Mouse (Mus musculus): ENCODE measurements around the gene Cldn3.

Cldn3 gene

GRCm38 (mm10) chr5:134965852-134966821, 19.9 kb upstream of the Cldn3 start:
- DNase-seq: peak; percentile 54 to 68

GRCm38 (mm10) chr5:134967164-134967944, 18.7 kb upstream of the Cldn3 start:
- DNase-seq: no peak

- DNase-seq: no peak
Observed at GRCm38 (mm10) chr5:134970671-134971070, 15.3 kb upstream of the Cldn3 start.

- DNase-seq: no peak
Observed at GRCm38 (mm10) chr5:134973081-134973480, 12.9 kb upstream of the Cldn3 start.

- DNase-seq: no peak
Observed at GRCm38 (mm10) chr5:134973526-134973925, 12.5 kb upstream of the Cldn3 start.

GRCm38 (mm10) chr5:134974294-134974693, 11.7 kb upstream of the Cldn3 start:
- DNase-seq: no peak

GRCm38 (mm10) chr5:134974921-134975320, 11.1 kb upstream of the Cldn3 start:
- no peak for DNase-seq

GRCm38 (mm10) chr5:134976164-134976563, 9.8 kb upstream of the Cldn3 start:
- no peak for DNase-seq

GRCm38 (mm10) chr5:134976577-134977250, 9.3 kb upstream of the Cldn3 start:
- DNase-seq: no peak

GRCm38 (mm10) chr5:134977837-134978236, 8.2 kb upstream of the Cldn3 start:
- DNase-seq: no peak

- DNase-seq: no peak
Observed at GRCm38 (mm10) chr5:134981149-134981548, 4.9 kb upstream of the Cldn3 start.

GRCm38 (mm10) chr5:134983111-134983510, 2.9 kb upstream of the Cldn3 start:
- no peak for DNase-seq

- no peak for DNase-seq
Observed at GRCm38 (mm10) chr5:134983771-134984170, 2.2 kb upstream of the Cldn3 start.

- peak; percentile 53 to 67 for DNase-seq
Observed at GRCm38 (mm10) chr5:134986298-134987268, 569 bp downstream of the Cldn3 start.

- no peak for DNase-seq
Observed at GRCm38 (mm10) chr5:134989166-134989565, 3.2 kb downstream of the Cldn3 start.

GRCm38 (mm10) chr5:134989741-134990140, 3.7 kb downstream of the Cldn3 start:
- no peak for DNase-seq

GRCm38 (mm10) chr5:134992566-134992965, 6.6 kb downstream of the Cldn3 start:
- peak; percentile 13 to 28 for DNase-seq

GRCm38 (mm10) chr5:134998359-134998758, 12.3 kb downstream of the Cldn3 start:
- peak in 1 of 2 experiments; percentile 37 for DNase-seq

- DNase-seq: no peak
Observed at GRCm38 (mm10) chr5:134999797-135000196, 13.8 kb downstream of the Cldn3 start.

GRCm38 (mm10) chr5:135000751-135001150, 14.7 kb downstream of the Cldn3 start:
- peak in 1 of 2 experiments; percentile 31 for DNase-seq

- peak; percentile 72 to 85 for DNase-seq
Observed at GRCm38 (mm10) chr5:135001309-135001708, 15.3 kb downstream of the Cldn3 start.

- peak in 1 of 2 experiments; percentile 5 for DNase-seq
Observed at GRCm38 (mm10) chr5:135002151-135002550, 16.1 kb downstream of the Cldn3 start.
